Mouse (Mus musculus) MN1 (cell line): ENCODE data around the gene Clstn2.

Experiments
- DNase-seq: peaks from one replicate; pipeline ENCODE4 v3.0.0-alpha.2; 2016; ENCODE audit warnings: low spot score

The Clstn2 gene

GRCm38 (mm10) chr9:97460452-97460851, 572.5 kb downstream of the Clstn2 start:
- no peak for DNase-seq

- no peak for DNase-seq
Observed at GRCm38 (mm10) chr9:97459745-97460144, 573.2 kb downstream of the Clstn2 start.

GRCm38 (mm10) chr9:97449316-97450050, 583.5 kb downstream of the Clstn2 start:
- DNase-seq, result no peak

GRCm38 (mm10) chr9:97439872-97440636, 592.9 kb downstream of the Clstn2 start:
- no peak for DNase-seq

GRCm38 (mm10) chr9:97434666-97435065, 598.3 kb downstream of the Clstn2 start:
- DNase-seq, result no peak

GRCm38 (mm10) chr9:97429885-97430449, 603.0 kb downstream of the Clstn2 start:
- DNase-seq, result no peak

GRCm38 (mm10) chr9:97428127-97428526, 604.9 kb downstream of the Clstn2 start:
- DNase-seq, result no peak

GRCm38 (mm10) chr9:97420896-97421295, 612.1 kb downstream of the Clstn2 start:
- no peak for DNase-seq

GRCm38 (mm10) chr9:97414876-97415668, 617.9 kb downstream of the Clstn2 start:
- DNase-seq, result no peak

GRCm38 (mm10) chr9:97408142-97408541, 624.8 kb downstream of the Clstn2 start:
- no peak for DNase-seq
